Mouse (Mus musculus): ENCODE results near the gene Lrrfip2.

DNA sequence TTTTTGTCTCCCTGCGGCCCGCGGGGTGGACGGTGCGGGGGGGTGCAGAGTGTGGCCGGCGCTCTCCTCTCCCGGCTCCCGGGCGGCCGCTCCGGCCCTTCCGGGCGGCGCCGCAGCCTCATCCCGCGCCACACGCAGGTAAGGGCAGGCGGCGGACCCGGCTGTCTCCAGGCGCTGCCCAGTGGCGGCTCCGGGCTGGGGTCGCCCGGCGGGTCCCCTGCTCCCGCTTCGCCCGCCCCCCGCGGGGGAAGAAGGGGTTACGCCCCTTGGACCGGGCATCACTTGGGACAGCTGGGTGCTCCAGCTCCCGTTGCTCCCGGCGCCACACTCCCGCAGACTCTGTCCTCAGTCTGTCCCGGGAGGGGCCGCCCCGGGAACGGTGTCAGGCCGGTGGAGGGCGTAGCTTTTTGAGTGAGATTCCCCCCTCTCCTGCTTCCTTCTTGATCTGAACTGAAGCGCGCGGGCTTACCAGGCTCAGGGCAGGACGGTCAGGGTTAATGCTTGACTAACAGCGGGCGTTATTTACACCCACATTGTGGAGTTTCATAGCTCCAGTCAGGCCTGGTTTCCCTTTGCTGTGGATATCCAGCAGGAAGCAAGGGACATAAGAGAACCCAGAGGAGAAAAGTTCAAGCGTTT lies 979 bp downstream of the Lrrfip2 start:
- TF ChIP-seq POLR2A (IDR thresholded peaks at IDR 0.05; ENCODE audit: low read depth, low read length) (no peak), CTCF (IDR thresholded peaks at IDR 0.05; ENCODE audit: extremely low read depth, insufficient read depth, insufficient read length, insufficient replicate concordance) (no peak)

Measured in spleen, adult 2 months (tissue).